Mouse (Mus musculus) liver, embryonic 11.5 days (tissue): ENCODE measurements at regions not wholly inside any gene's neighbourhood (a gene's known extent, or its start where the extent isn't known, plus 50 kb on each side); places are given as distances from the start of the nearest gene placed in this dataset.

Source experiments
- ATAC-seq: fragments of 200-750 bp; cut with Nextera tagmentation; replicated peaks from 2 replicates; pipeline ENCODE4 v1.8.0; 2017; ENCODE audit warnings: moderate number of reproducible peaks, mild to moderate bottlenecking, moderate TSS enrichment, moderate library complexity; ENCODE audit not compliant: low FRiP score
- DNase-seq: peaks from one replicate; pipeline ENCODE4 v3.0.0-alpha.2; 2017; ENCODE audit warnings: low spot score
- H3K27ac ChIP-seq: fragments of 300-500 bp; sonication (generic); 2 replicates; pipeline ENCODE4 v1.5.1; 2014; ENCODE audit warnings: mild to moderate bottlenecking, low read depth, low read length, control low read depth
- H3K27me3 ChIP-seq: fragments of 300-500 bp; sonication (generic); replicated peaks from 2 replicates; pipeline ENCODE4 v1.6.1; 2014; ENCODE audit warnings: low read length, mixed read lengths; ENCODE audit not compliant: control insufficient read depth, insufficient read depth
- H3K36me3 ChIP-seq: fragments of 300-500 bp; sonication (generic); 2 replicates; pipeline ENCODE4 v1.6.1; 2014; ENCODE audit warnings: mild to moderate bottlenecking, low read length, moderate library complexity, mixed read lengths; ENCODE audit not compliant: control insufficient read depth, insufficient read depth
- H3K4me1 ChIP-seq: fragments of 300-500 bp; sonication (generic); replicated peaks from 2 replicates; pipeline ENCODE4 v1.6.1; 2014; ENCODE audit warnings: low read length, mixed read lengths; ENCODE audit not compliant: control insufficient read depth, insufficient read depth
- H3K4me2 ChIP-seq: fragments of 300-500 bp; sonication (generic); 2 replicates; pipeline ENCODE4 v1.6.1; 2014; ENCODE audit warnings: mild to moderate bottlenecking, control low read depth, moderate library complexity
- H3K4me3 ChIP-seq: fragments of 300-500 bp; sonication (generic); 2 replicates; pipeline ENCODE4 v1.5.1; 2014; ENCODE audit warnings: low read depth, low read length, control low read depth
- H3K9ac ChIP-seq: fragments of 300-500 bp; sonication (generic); 2 replicates; pipeline ENCODE4 v1.6.1; 2014; ENCODE audit warnings: low read depth, low read length, control low read depth
- H3K9me3 ChIP-seq: fragments of 300-500 bp; sonication (generic); 2 replicates; pipeline ENCODE4 v1.6.1; 2016; ENCODE audit warnings: low read length, inconsistent platforms, mixed read lengths; ENCODE audit not compliant: control insufficient read depth
- WGBS: fragments of 180-500 bp; shearing (Covaris S2); extraction: QIAGEN DNeasy Blood & Tissue Kit; methylation state at CpG from one replicate; pipeline ENCODE4 v1.1.7; 2014; 5-methylcytosine and 5-hydroxymethylcytosine counted together

GRCm38 (mm10) chr11:8068873-8069272 is 595.5 kb downstream of the Tns3 start:
- H3K4me3 ChIP-seq: no peak overlapping the region
- no peak overlapping the region for H3K4me2 ChIP-seq
- ATAC-seq (0 out of 2 replicates have a peak, but pooled peaks have one; percentile 20), DNase-seq (no peak)
- no peaks in the 10 kb centered on the region for H3K4me1 ChIP-seq
- no peaks in the 10 kb centered on the region for H3K27me3 ChIP-seq
- H3K9me3 ChIP-seq: no peaks in the 10 kb centered on the region
- no peak overlapping the region for H3K27ac ChIP-seq
- 21% methylated on average over 3 of the region's 3 CpGs for WGBS
- H3K9ac ChIP-seq: no peak overlapping the region
- H3K36me3 ChIP-seq: no peaks in the 10 kb centered on the region

GRCm38 (mm10) chr11:8067330-8067729 is 597.0 kb downstream of the Tns3 start:
- Histone ChIP-seq H3K4me2 (no peak overlapping the region), H3K36me3 (no peaks in the 10 kb centered on the region), H3K27ac (no peak overlapping the region), H3K27me3 (no peaks in the 10 kb centered on the region), H3K9me3 (no peaks in the 10 kb centered on the region), H3K4me3 (no peak overlapping the region), H3K9ac (no peak overlapping the region), H3K4me1 (no peaks in the 10 kb centered on the region)
- WGBS: 85% methylated on average over 4 of the region's 4 CpGs
- DNase-seq (no peak), ATAC-seq (no peak)

- Histone ChIP-seq H3K27ac (no peak overlapping the region), H3K9me3 (no peaks in the 10 kb centered on the region), H3K36me3 (no peaks in the 10 kb centered on the region), H3K4me1 (no peaks in the 10 kb centered on the region), H3K4me2 (no peak overlapping the region), H3K9ac (no peak overlapping the region), H3K4me3 (no peak overlapping the region), H3K27me3 (no peaks in the 10 kb centered on the region)
- no peak for ATAC-seq
- 83% methylated on average over 5 of the region's 5 CpGs for WGBS
- no peak for DNase-seq
These were observed 598.5 kb downstream of the Tns3 start for GRCm38 (mm10) chr11:8065811-8066210.

- no peak for ATAC-seq
- Histone ChIP-seq H3K27me3 (no peaks in the 10 kb centered on the region), H3K36me3 (no peaks in the 10 kb centered on the region), H3K4me2 (no peak overlapping the region), H3K27ac (no peak overlapping the region), H3K4me1 (no peaks in the 10 kb centered on the region), H3K9me3 (no peaks in the 10 kb centered on the region), H3K9ac (no peak overlapping the region), H3K4me3 (no peak overlapping the region)
- DNase-seq: no peak
- WGBS: 87% methylated on average over 1 of the region's 1 CpGs
These were observed 599.2 kb downstream of the Tns3 start for GRCm38 (mm10) chr11:8065086-8065485.

- H3K27ac ChIP-seq: no peak overlapping the region
- H3K4me2 ChIP-seq: no peak overlapping the region
- no peaks in the 10 kb centered on the region for H3K27me3 ChIP-seq
- H3K4me3 ChIP-seq: no peak overlapping the region
- 79% methylated on average over 3 of the region's 3 CpGs for WGBS
- no peak overlapping the region for H3K9ac ChIP-seq
- H3K9me3 ChIP-seq: no peaks in the 10 kb centered on the region
- H3K4me1 ChIP-seq: no peaks in the 10 kb centered on the region
- DNase-seq (no peak), ATAC-seq (no peak)
- no peaks in the 10 kb centered on the region for H3K36me3 ChIP-seq
These were observed 602.3 kb downstream of the Tns3 start for GRCm38 (mm10) chr11:8061989-8062388.

GRCm38 (mm10) chr11:8061573-8061972 is 602.8 kb downstream of the Tns3 start:
- Histone ChIP-seq H3K9me3 (no peaks in the 10 kb centered on the region), H3K27me3 (no peaks in the 10 kb centered on the region), H3K4me2 (no peak overlapping the region), H3K9ac (no peak overlapping the region), H3K4me3 (no peak overlapping the region), H3K4me1 (no peaks in the 10 kb centered on the region), H3K27ac (no peak overlapping the region), H3K36me3 (no peaks in the 10 kb centered on the region)
- no peak for ATAC-seq
- 75% methylated on average over 3 of the region's 3 CpGs for WGBS
- DNase-seq: no peak

GRCm38 (mm10) chr11:8051499-8051898 is 612.8 kb downstream of the Tns3 start:
- H3K4me1 ChIP-seq: no peaks in the 10 kb centered on the region
- no peak overlapping the region for H3K4me3 ChIP-seq
- WGBS: 57% methylated on average over 4 of the region's 4 CpGs
- H3K27me3 ChIP-seq: no peaks in the 10 kb centered on the region
- no peak overlapping the region for H3K27ac ChIP-seq
- ATAC-seq (no peak), DNase-seq (no peak)
- H3K4me2 ChIP-seq: no peak overlapping the region
- H3K36me3 ChIP-seq: no peaks in the 10 kb centered on the region
- H3K9ac ChIP-seq: no peak overlapping the region
- no peaks in the 10 kb centered on the region for H3K9me3 ChIP-seq

GRCm38 (mm10) chr11:8045086-8045485 is 619.2 kb downstream of the Tns3 start:
- Histone ChIP-seq H3K27me3 (no peaks in the 10 kb centered on the region), H3K9me3 (no peaks in the 10 kb centered on the region), H3K4me2 (no peak overlapping the region), H3K36me3 (no peaks in the 10 kb centered on the region), H3K27ac (no peak overlapping the region), H3K4me1 (no peaks in the 10 kb centered on the region), H3K4me3 (no peak overlapping the region), H3K9ac (no peak overlapping the region)
- DNase-seq (no peak), ATAC-seq (no peak)
- WGBS: 67% methylated on average over 3 of the region's 3 CpGs

GRCm38 (mm10) chr11:8030119-8030518 is 634.2 kb downstream of the Tns3 start:
- no peaks in the 10 kb centered on the region for H3K4me1 ChIP-seq
- DNase-seq (no peak), ATAC-seq (no peak)
- no peak overlapping the region for H3K27ac ChIP-seq
- no peak overlapping the region for H3K4me2 ChIP-seq
- WGBS: 50% methylated on average over 2 of the region's 2 CpGs
- H3K9ac ChIP-seq: no peak overlapping the region
- H3K4me3 ChIP-seq: no peak overlapping the region
- H3K36me3 ChIP-seq: no peaks in the 10 kb centered on the region
- no peaks in the 10 kb centered on the region for H3K27me3 ChIP-seq
- no peaks in the 10 kb centered on the region for H3K9me3 ChIP-seq
